Mouse (Mus musculus) midbrain, embryonic 10.5 days (tissue): ENCODE results near the gene F2r. TPM values are rescaled to one million over a fixed set of nuclear protein-coding genes. Genes with fewer than 3 reads are reported as not detected.

Source experiments
- DNase-seq: peaks from one replicate; pipeline ENCODE4 v3.0.0-alpha.2; 2017; ENCODE audit warnings: low spot score
- H3K27ac ChIP-seq: fragments of 300-500 bp; sonication (generic); replicated peaks from 2 replicates; pipeline ENCODE4 v1.5.1; 2016; ENCODE audit warnings: mild to moderate bottlenecking
- H3K27me3 ChIP-seq: fragments of 300-500 bp; sonication (generic); 2 replicates; pipeline ENCODE4 v1.6.1; 2016; ENCODE audit warnings: low read depth, mild to moderate bottlenecking; ENCODE audit not compliant: poor library complexity, severe bottlenecking
- H3K36me3 ChIP-seq: fragments of 300-500 bp; sonication (generic); 2 replicates; pipeline ENCODE4 v1.6.1; 2016; ENCODE audit warnings: mild to moderate bottlenecking, moderate library complexity
- H3K4me1 ChIP-seq: fragments of 300-500 bp; sonication (generic); 2 replicates; pipeline ENCODE4 v1.6.1; 2016
- H3K4me3 ChIP-seq: fragments of 300-500 bp; sonication (generic); 2 replicates; pipeline ENCODE4 v1.5.1; 2016; ENCODE audit warnings: mild to moderate bottlenecking, moderate library complexity
- H3K9me3 ChIP-seq: fragments of 300-500 bp; sonication (generic); replicated peaks from 2 replicates; pipeline ENCODE4 v1.6.1; 2016; ENCODE audit warnings: mild to moderate bottlenecking
- WGBS: fragments of 180-500 bp; shearing (Covaris S2); methylation state at CpG from one replicate; pipeline ENCODE4 v1.1.7; 2016; 5-methylcytosine and 5-hydroxymethylcytosine counted together
- polyA plus RNA-seq: library from polyadenylated mRNA; unstranded; fragments of >200 nt; fragmentation: Nextera tagmentation; extraction: Ambion mirVana; gene quantifications from 2 replicates; pipeline ENCODE4 v1.2.1, GENCODE M21; 2016

F2r gene
- polyA plus RNA-seq, 1 experiment from 2014 or later, result 117 TPM

- Histone ChIP-seq H3K27ac (no peak overlapping the region), H3K36me3 (peaks cover 90% of the 10 kb centered on the region), H3K9me3 (peaks cover 5% of the 10 kb centered on the region; the same call in 1 of the 2 replicates), H3K27me3 (no peaks in the 10 kb centered on the region), H3K4me3 (no peak overlapping the region), H3K4me1 (peaks cover 6% of the 10 kb centered on the region; the same call in 1 of the 2 replicates)
- WGBS, result 97% methylated on average over 25 of the region's 25 CpGs
- DNase-seq, result no peak
Measured at GRCm38 (mm10) chr13:95604288-95604687, 14.0 kb downstream of the F2r start.

GRCm38 (mm10) chr13:95599833-95600359, 18.4 kb downstream of the F2r start:
- peaks cover 49% of the 10 kb centered on the region for H3K36me3 ChIP-seq
- H3K4me1 ChIP-seq, result peaks cover 10% of the 10 kb centered on the region; the same call in 1 of the 2 replicates
- DNase-seq, result no peak
- no peaks in the 10 kb centered on the region for H3K9me3 ChIP-seq
- H3K27ac ChIP-seq, result no peak overlapping the region
- no peaks in the 10 kb centered on the region for H3K27me3 ChIP-seq
- 76% methylated on average over 3 of the region's 3 CpGs for WGBS
- H3K4me3 ChIP-seq, result no peak overlapping the region

GRCm38 (mm10) chr13:95598232-95598920, 19.9 kb downstream of the F2r start:
- Histone ChIP-seq H3K4me3 (no peak overlapping the region), H3K9me3 (no peaks in the 10 kb centered on the region), H3K36me3 (peaks cover 34% of the 10 kb centered on the region), H3K27me3 (no peaks in the 10 kb centered on the region), H3K4me1 (peaks cover 10% of the 10 kb centered on the region; the same call in 1 of the 2 replicates), H3K27ac (no peak overlapping the region)
- WGBS, result 93% methylated on average over 18 of the region's 18 CpGs
- DNase-seq, result no peak

- H3K4me3 ChIP-seq, result no peak overlapping the region
- no peak overlapping the region for H3K27ac ChIP-seq
- no peaks in the 10 kb centered on the region for H3K27me3 ChIP-seq
- H3K36me3 ChIP-seq, result peaks cover 26% of the 10 kb centered on the region
- no peaks in the 10 kb centered on the region for H3K9me3 ChIP-seq
- no peak for DNase-seq
- peaks cover 10% of the 10 kb centered on the region; the same call in 1 of the 2 replicates for H3K4me1 ChIP-seq
- WGBS, result 92% methylated on average over 10 of the region's 10 CpGs
Measured at GRCm38 (mm10) chr13:95597578-95597977, 20.7 kb downstream of the F2r start.

GRCm38 (mm10) chr13:95596689-95597088, 21.6 kb downstream of the F2r start:
- Histone ChIP-seq H3K4me1 (peaks cover 10% of the 10 kb centered on the region; the same call in 1 of the 2 replicates), H3K9me3 (no peaks in the 10 kb centered on the region), H3K27ac (no peak overlapping the region), H3K4me3 (no peak overlapping the region), H3K27me3 (no peaks in the 10 kb centered on the region), H3K36me3 (peaks cover 18% of the 10 kb centered on the region)
- whole genome bisulfite sequencing, result 86% methylated on average over 7 of the region's 7 CpGs
- no peak for DNase-seq

- no peaks in the 10 kb centered on the region for H3K27me3 ChIP-seq
- no peaks in the 10 kb centered on the region for H3K9me3 ChIP-seq
- no peak overlapping the region for H3K4me3 ChIP-seq
- H3K27ac ChIP-seq, result no peak overlapping the region
- peaks cover 10% of the 10 kb centered on the region; the same call in 1 of the 2 replicates for H3K4me1 ChIP-seq
- WGBS, result 87% methylated on average over 5 of the region's 5 CpGs
- peaks cover 10% of the 10 kb centered on the region for H3K36me3 ChIP-seq
- no peak for DNase-seq
Measured at GRCm38 (mm10) chr13:95595921-95596320, 22.4 kb downstream of the F2r start.

- 93% methylated on average over 7 of the region's 7 CpGs for WGBS
- peaks cover 10% of the 10 kb centered on the region; the same call in 1 of the 2 replicates for H3K4me1 ChIP-seq
- DNase-seq, result no peak
- H3K4me3 ChIP-seq, result no peak overlapping the region
- peaks cover 5% of the 10 kb centered on the region; the same call in 1 of the 2 replicates for H3K36me3 ChIP-seq
- no peak overlapping the region for H3K27ac ChIP-seq
- H3K9me3 ChIP-seq, result no peaks in the 10 kb centered on the region
- H3K27me3 ChIP-seq, result no peaks in the 10 kb centered on the region
Measured at GRCm38 (mm10) chr13:95595411-95595810, 22.9 kb downstream of the F2r start.

- peaks cover 3% of the 10 kb centered on the region; the same call in 1 of the 2 replicates for H3K4me1 ChIP-seq
- no peak for DNase-seq
- H3K36me3 ChIP-seq, result no peaks in the 10 kb centered on the region
- 87% methylated on average over 10 of the region's 10 CpGs for WGBS
- no peak overlapping the region for H3K27ac ChIP-seq
- no peaks in the 10 kb centered on the region for H3K27me3 ChIP-seq
- no peak overlapping the region for H3K4me3 ChIP-seq
- H3K9me3 ChIP-seq, result no peaks in the 10 kb centered on the region
Measured at GRCm38 (mm10) chr13:95592860-95593259, 25.4 kb downstream of the F2r start.

GRCm38 (mm10) chr13:95591606-95592005, 26.7 kb downstream of the F2r start:
- WGBS, result 87% methylated on average over 3 of the region's 3 CpGs
- Histone ChIP-seq H3K4me1 (peaks cover under 1% of the 10 kb centered on the region; the same call in 1 of the 2 replicates), H3K36me3 (no peaks in the 10 kb centered on the region), H3K4me3 (no peak overlapping the region), H3K27me3 (no peaks in the 10 kb centered on the region), H3K9me3 (no peaks in the 10 kb centered on the region), H3K27ac (no peak overlapping the region)
- DNase-seq, result no peak

- H3K27ac ChIP-seq, result no peak overlapping the region
- no peak for DNase-seq
- H3K4me3 ChIP-seq, result no peak overlapping the region
- 93% methylated on average over 4 of the region's 4 CpGs for WGBS
- no peaks in the 10 kb centered on the region for H3K27me3 ChIP-seq
- no peaks in the 10 kb centered on the region for H3K36me3 ChIP-seq
- H3K9me3 ChIP-seq, result no peaks in the 10 kb centered on the region
- peaks cover 6% of the 10 kb centered on the region for H3K4me1 ChIP-seq
Measured at GRCm38 (mm10) chr13:95587628-95588027, 30.7 kb downstream of the F2r start.

- 90% methylated on average over 5 of the region's 5 CpGs for WGBS
Measured at GRCm38 (mm10) chr13:95584898-95585297, 33.4 kb downstream of the F2r start.

GRCm38 (mm10) chr13:95583237-95584189, 34.8 kb downstream of the F2r start:
- no peak overlapping the region for H3K4me3 ChIP-seq
- H3K27me3 ChIP-seq, result no peaks in the 10 kb centered on the region
- H3K9me3 ChIP-seq, result no peaks in the 10 kb centered on the region
- H3K27ac ChIP-seq, result no peak overlapping the region
- DNase-seq, result no peak
- no peaks in the 10 kb centered on the region for H3K36me3 ChIP-seq
- H3K4me1 ChIP-seq, result peaks cover 6% of the 10 kb centered on the region
- 73% methylated on average over 19 of the region's 19 CpGs for WGBS

More at GRCm38 (mm10) chr13:95584898-95585297, 33.4 kb downstream of the F2r start:
- Histone ChIP-seq H3K4me3 (no peak overlapping the region), H3K4me1 (peaks cover 6% of the 10 kb centered on the region), H3K36me3 (no peaks in the 10 kb centered on the region), H3K9me3 (no peaks in the 10 kb centered on the region), H3K27ac (no peak overlapping the region), H3K27me3 (no peaks in the 10 kb centered on the region)
- no peak for DNase-seq
